Mouse (Mus musculus) left cerebral cortex, postnatal 14 days (tissue): ENCODE results near the gene Col3a1. TPM values are rescaled to one million over a fixed set of nuclear protein-coding genes. Genes with fewer than 3 reads are reported as not detected.

ENCODE experiments used
- DNase-seq, 2 experiments: peaks; one replicate each; pipeline ENCODE4 v3.0.0; 2021 to 2022; ENCODE audit warnings: low spot score in 2 of 2, mixed read lengths in 1 of 2
- intact Hi-C: fragments of 180-260 bp; cut with DNase I; formaldehyde crosslinking; loops from one replicate; pipeline ENCODE4 v1.15.1; 2025
- long read RNA-seq, 2 experiments: library from polyadenylated mRNA; stranded (forward); transcript quantifications; one replicate each; pipeline ENCODE4 v2.0.0; 2021
- total RNA-seq, 2 experiments: library from RNA; stranded (reverse); gene quantifications; 2 replicates each; pipeline ENCODE4 v1.2.3; 2021

Gene Col3a1
- 10 to 100 TPM; 29.6 to 41.6 TPM for total RNA-seq
- long read RNA-seq, experiment 1, full-length matches to known transcripts: 75 of 87 reads
- long read RNA-seq, experiment 1, partial matches to known transcripts: 12 of 87 reads
- long read RNA-seq, experiment 1, other reads (novel, unspliced or antisense): 0 of 87 reads
- long read RNA-seq, experiment 2, full-length matches to known transcripts: 113 of 139 reads
- long read RNA-seq, experiment 2, partial matches to known transcripts: 17 of 139 reads
- long read RNA-seq, experiment 2, other reads (novel, unspliced or antisense): 9 of 139 reads

DNA sequence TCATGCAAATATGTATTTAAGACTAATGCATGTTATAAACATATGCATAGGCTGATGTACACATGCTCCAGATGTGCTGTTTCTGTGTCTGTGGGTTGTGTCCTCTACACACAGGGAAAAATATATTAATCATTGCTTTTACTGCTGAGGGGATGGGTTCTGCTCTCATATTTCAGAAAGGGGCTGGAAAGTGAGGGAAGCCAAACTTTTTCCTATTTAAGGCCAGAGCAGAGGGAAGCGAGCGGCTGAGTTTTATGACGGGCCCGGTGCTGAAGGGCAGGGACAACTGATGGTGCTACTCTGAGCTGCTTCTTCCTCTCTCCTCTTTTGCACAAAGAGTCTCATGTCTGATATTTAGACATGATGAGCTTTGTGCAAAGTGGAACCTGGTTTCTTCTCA, at the start of gene Col3a1:
TSS of gene Col3a1 (plus strand) at position 151 of the 400 bp plus-strand sequence.
- intact Hi-C loops: loop anchor here (10.0 kb wide), 2 partner anchors 453 to 1077 kb away; no protein-coding TSS in a partner anchor
- DNase-seq: no peak

DNA sequence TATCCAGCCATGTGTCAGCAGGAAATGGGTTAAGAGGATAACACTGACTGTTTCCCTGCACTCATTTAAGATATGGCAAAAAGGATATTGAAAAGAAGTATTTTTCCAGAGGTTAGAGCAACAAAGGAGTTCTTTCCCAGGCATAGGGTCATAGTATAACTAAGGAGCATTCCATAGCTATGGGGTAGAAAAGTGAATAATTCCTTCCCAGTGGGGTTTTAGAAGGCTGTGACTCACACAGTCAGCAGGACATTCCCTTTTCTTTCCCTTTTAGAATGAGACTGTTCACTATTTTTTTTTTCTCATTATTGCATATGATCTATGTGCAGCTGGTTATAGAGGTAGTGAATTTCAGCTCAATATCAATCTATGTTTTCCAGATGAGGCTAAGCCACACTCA, 41.9 kb upstream of the Col3a1 start:
- intact Hi-C loops: no loop called here
- no peak for DNase-seq

- intact Hi-C loops: no loop called here
- DNase-seq: no peak
Measured at GRCm38 (mm10) chr1:45276006-45276539, 35.3 kb upstream of the Col3a1 start.

GRCm38 (mm10) chr1:45287954-45288353, 23.4 kb upstream of the Col3a1 start:
- DNase-seq: no peak
- intact Hi-C loops: no loop called here

DNA sequence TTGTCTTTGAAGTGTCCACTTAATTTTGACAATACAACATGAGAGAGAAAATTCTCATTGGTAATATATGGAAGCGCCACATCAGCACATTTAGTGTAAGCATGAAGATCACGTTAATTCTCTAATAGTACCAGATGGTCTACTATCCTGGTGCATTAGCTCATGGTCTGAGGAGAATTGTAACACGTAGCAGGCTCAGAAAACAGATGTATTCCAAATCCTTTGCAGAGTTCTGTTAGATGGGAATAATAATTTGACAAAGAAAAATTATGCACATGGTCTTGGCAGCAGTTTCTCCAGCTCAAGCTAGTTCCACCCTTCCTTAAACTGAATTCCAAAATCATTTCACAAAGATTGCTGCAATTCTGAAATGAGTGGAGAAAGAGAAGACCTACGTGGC, 21.3 kb upstream of the Col3a1 start:
- no peak for DNase-seq
- intact Hi-C loops: no loop called here

DNA sequence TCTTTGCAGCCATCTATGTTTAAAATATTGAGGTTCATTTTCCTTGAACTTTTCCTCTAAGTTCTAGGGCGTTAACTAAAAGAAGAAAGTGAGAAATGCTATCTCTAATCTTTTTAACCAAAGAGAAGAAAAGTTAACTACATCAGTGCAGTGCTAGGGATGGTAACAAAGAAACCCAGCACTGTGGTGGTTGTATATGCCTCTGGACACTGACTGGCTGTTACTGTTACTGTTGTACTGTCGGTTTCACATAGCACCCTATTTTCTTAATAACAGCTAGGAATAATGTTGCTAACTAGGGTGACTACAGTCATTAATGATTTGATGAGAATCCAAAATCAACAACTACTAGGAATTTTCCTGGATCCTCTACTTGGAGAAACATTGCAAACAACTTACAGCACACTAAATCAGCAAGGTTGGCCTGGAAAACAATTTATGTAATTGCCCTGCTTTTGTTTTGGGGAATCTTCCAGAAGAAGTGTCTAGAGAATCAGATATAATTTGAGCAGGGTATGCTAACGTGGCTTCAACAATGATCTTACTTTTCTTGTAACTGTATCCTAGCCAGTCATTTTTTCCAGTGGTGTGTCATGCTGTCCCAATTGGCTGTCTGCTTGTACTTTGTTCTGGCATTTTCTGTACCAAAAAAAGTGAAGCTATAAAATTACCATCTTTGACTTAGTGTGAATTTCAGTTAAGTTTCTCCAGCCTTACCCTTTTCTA, 11.8 kb upstream of the Col3a1 start:
- DNase-seq: no peak
- intact Hi-C loops: no loop called here

GRCm38 (mm10) chr1:45304273-45304672, 7.1 kb upstream of the Col3a1 start:
- no peak for DNase-seq
- intact Hi-C loops: no loop called here

- intact Hi-C loops: no loop called here
- no peak for DNase-seq
Measured at GRCm38 (mm10) chr1:45309015-45309414, 2.3 kb upstream of the Col3a1 start.

DNA sequence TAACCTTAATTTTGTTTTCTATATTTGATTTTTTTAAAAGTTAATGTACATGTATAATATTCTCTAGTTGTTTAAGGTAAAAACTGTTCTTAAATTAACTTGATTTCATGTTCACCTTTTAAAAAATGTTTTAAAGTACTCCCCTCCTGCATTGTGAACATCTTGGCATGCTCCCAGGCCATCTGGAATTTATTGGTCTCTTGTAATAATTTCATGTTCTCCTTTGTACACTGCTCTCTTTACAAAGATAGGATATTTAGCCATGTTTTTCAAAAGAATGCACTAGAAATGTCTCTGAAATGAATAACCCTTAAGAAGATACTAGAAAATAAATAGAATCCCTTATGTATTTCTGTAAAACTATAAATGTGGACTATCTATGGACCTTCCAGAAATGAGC, 624 bp downstream of the Col3a1 start:
- DNase-seq: no peak
- intact Hi-C loops: loop anchor here (10.0 kb wide), 2 partner anchors 453 to 1077 kb away; no protein-coding TSS in a partner anchor

DNA sequence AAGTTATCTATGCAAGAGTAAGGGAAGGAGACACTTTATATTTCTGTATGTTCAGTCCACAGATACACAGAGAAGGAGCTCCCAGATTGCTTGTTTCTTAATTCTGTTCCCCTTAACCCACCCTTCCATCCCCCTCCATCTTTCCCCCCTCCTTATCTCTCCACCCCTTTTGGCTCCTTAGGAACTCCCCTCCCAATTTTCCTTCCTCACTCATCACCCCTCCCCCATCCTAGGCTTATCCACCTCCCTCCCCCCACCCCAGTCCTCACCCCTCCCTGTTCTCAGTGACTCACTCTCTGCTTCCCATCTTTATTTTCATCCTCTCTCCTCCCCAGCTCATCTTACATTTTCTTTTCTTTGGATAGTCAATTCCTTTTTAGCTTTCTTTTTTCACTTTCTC, 1.5 kb downstream of the Col3a1 start:
- intact Hi-C loops: loop anchor here (10.0 kb wide), 2 partner anchors 452 to 1078 kb away; no protein-coding TSS in a partner anchor
- no peak for DNase-seq

GRCm38 (mm10) chr1:45313696-45314295, 2.5 kb downstream of the Col3a1 start:
- intact Hi-C loops: loop anchor here (2.0 to 10.0 kb wide), 3 partner anchors 451 to 1079 kb away; no protein-coding TSS in a partner anchor
- DNase-seq: peak; percentile 47 to 65

DNA sequence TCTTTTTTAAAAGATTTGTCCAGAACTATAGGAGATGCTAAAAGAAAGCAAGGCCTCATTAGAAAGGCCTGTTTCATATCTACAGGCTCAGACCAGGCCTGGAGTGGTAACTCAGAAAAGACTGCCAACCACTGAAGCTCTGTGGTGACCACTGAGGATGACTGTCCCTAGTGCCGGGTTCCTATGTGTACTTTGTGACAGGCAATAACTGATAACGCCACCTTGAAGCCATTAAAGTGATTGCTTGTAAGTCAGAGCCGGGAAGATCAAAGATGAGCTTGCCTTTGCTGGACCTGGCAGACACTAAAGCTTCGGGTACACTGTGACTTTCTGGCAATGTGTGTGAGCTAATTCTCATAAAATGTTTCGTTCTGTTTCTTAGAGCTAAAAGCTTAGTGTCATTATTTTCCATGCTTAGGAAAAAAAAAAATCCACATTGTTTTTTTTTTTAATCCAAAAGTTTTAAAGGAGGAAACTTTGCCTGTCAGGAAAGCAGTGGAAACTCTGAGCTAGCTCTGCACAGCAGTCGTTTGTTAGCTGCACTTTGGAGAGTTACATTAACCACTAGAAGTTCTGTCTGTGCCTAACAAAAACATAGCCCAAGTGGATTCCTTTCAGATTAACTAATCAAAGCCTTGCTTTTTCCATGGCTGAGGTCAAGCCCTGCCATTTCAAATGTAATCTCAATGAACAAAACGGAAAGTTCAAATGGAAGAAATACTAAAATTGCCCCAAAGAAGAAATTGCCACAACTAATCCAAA, 4.6 kb downstream of the Col3a1 start:
- intact Hi-C loops: loop anchor here (2.0 to 10.0 kb wide), 3 partner anchors 449 to 1081 kb away; no protein-coding TSS in a partner anchor
- no peak for DNase-seq

DNA sequence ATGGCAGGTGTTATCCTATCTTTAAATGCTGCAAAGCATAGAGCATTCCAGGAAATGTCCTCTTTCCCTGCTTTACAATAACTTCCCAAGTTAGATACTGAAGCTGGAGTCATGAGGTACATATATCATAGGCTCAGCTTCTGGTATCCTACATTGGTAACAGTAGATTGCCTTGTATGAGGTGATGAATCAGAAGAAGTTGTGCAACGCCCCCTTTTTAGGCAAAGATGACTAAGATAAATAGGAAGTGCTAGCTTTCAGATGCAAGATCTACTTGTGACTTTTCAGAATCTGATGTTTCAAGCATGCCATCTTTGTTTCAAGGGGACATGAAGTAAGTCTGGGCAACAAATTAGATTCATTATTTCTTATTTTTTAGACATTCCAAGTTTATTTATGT, 6.9 kb downstream of the Col3a1 start:
- intact Hi-C loops: loop anchor here (10.0 kb wide), 2 partner anchors 447 to 1083 kb away; no protein-coding TSS in a partner anchor
- no peak for DNase-seq

- intact Hi-C loops: no loop called here
- no peak for DNase-seq
Measured at GRCm38 (mm10) chr1:45320861-45321260, 9.5 kb downstream of the Col3a1 start.

DNA sequence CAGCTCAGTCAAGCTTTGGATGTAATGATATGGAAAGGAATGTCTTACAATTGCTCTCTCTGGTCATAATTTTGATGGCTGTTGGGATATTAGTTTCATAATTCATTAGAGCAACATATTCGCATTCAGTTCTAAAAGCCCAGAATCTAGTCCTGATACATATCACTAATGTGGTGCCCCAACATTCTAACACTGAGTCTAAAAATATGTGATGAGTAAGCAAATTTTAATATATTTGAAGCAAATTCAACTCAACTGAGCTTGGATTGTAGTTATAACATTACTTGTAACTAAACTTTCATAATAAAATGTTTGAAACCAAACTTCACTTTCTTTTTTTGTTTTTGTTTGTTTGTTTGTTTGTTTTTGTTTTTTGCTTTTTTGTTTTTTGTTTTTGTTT, 17.8 kb downstream of the Col3a1 start:
- no peak for DNase-seq
- intact Hi-C loops: no loop called here

DNA sequence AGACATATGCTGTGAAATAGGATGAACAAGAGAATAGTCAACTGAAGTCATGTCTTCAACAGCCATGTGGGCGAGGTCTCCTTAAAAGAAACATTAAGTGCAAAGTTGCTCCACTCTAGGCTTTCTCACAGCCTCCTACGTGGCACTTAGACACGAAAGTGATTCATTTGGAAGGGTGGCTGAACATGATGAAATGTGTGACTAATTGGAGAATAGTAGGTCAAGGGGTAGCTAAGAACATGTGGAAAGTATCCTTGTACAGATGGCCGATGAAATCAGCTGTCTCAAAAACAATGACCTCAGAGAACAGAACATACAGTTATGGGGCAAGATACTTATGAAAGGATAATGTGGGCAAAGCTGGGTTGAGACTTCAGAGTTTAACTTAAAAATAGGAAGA, 44.6 kb downstream of the Col3a1 start:
- peak in 1 of 2 experiments; percentile 3 for DNase-seq
- intact Hi-C loops: no loop called here

DNA sequence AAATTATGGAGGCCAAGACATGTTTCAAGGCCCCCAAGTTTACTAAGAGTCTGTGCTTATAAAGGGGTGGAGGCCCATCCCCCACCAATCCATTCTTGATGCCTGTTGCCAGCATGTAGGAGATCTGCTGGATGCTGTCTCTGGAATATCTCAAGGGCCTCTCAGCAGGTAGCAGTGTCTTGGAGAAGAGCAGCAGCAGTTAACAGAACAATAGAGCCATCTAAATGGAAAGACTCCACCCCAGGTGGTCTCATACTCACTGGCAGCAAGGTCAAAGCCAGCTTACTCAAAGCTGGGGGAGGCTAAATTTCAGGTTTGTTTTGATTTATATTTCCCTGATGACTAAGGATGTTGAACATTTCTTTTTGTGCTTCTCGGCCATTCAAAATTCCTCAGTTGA, 46.7 kb downstream of the Col3a1 start:
- DNase-seq: no peak
- intact Hi-C loops: no loop called here

DNA sequence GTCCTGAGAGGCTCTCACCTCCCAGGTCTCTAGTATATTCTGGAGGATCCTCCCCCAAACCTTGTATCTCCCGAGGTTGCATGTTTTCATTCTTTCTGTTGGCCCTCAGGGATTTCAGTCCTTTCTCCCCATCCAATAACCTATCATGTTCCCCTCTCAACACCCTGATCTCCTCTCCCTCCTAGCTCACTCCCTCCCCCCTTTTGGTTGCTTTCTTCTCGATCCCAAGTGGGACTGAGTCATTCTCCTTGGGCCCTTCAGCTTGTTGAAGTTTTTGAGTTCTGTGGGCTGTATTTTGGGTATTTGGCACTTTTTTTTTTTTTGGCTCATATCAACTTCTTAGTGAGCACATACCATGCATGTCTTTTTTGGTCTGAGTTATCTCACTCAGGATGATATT, 47.8 kb downstream of the Col3a1 start:
- intact Hi-C loops: no loop called here
- DNase-seq: no peak

GRCm38 (mm10) chr1:45359673-45360072, 48.3 kb downstream of the Col3a1 start:
- intact Hi-C loops: no loop called here
- DNase-seq: no peak
